Mouse (Mus musculus) retina, postnatal 7 days (tissue): ENCODE measurements around the gene Timm17a.

Experiments used
- DNase-seq: peaks from one replicate; pipeline ENCODE4 v3.0.0-alpha.2; 2012; ENCODE audit warnings: low read depth, low spot score

The Timm17a gene

DNA sequence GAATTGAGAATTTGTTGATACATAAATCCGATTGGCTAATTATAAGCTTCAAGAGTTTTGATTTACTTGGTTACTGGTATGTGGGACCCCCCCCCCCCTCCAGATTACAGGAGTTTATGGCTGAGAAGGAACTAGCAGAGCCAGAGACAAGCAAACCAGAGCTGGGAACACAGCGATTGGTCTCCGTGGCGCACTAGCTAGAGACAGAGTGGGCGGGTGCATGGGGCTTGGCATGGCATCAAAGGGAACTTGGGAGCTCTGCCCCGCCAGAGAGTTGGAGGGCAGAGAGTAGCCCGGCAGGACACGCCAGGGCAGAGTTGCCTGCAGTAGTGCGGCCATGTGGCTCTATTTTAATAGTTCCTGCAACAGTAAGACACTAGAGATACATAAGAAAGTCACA, 32.9 kb downstream of the Timm17a start:
- no peak for DNase-seq

DNA sequence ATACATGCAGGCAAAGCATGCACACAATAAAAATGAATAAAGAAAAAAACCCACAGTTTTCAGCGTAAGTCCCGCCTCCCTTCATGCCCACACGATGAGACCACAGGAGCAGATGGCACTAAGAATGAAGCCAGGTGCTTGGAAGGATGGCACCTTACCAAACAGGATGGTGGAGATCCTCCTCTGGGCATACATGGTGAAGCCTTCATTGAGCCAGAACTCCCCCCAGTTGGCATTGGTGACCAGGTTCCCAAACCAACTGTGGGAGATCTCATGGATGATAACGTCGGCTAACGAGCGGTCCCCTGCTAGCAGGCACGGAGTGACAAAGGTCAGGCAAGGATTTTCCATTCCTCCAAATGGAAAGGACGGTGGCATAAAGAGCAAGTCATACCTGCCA, 42.2 kb downstream of the Timm17a start:
- DNase-seq = no peak

GRCm38 (mm10) chr1:135267663-135268446, 45.7 kb downstream of the Timm17a start:
- no peak for DNase-seq

GRCm38 (mm10) chr1:135265834-135266233, 47.7 kb downstream of the Timm17a start:
- no peak for DNase-seq

DNA sequence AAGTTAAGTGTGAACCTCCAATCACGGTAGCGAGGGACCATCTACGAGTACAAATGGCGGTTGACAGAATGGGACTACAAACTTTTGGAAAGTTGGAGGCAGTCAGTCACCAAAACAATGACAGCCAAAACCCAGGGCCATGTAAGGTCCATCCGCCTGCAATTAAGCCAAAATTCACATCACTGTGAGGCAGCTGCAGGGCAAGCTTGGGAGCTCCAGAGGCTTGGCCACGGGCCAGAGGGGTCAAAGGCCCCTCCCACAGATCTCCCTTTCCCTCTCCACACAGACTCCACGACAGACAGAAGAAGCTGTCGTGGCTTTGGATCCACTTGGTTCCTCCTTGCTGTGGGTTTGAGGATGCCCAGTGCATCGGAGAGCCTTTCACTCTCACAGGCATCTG, 50.3 kb downstream of the Timm17a start:
- no peak for DNase-seq

DNA sequence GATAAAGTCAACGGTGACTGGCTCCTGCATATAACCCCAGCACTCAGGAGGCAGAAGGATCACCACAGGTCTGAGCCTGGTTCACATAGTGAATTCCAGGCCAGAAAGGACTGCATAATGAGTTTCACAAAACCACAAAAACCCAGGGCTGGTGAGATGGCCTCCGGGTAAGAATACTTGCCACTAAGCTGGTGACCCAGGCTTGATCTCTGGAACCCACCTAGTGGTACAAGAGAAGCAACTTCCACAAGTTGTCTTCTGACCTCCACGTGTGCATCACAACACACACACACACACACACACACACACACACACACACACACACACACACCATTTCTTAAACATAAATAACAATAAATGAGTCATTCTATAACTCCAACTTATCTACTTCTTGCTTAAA, 51.2 kb downstream of the Timm17a start:
- DNase-seq = no peak

- DNase-seq = no peak
Observed at GRCm38 (mm10) chr1:135260931-135261330, 52.6 kb downstream of the Timm17a start.

GRCm38 (mm10) chr1:135259128-135259436, 54.5 kb downstream of the Timm17a start:
- DNase-seq = peak; percentile 81

- peak; percentile 19 for DNase-seq
Observed at GRCm38 (mm10) chr1:135258380-135259127, 55.0 kb downstream of the Timm17a start, which contains the start of gene Elf3. Gene Elf3, minus strand, starts transcription at chr1:135258568.

DNA sequence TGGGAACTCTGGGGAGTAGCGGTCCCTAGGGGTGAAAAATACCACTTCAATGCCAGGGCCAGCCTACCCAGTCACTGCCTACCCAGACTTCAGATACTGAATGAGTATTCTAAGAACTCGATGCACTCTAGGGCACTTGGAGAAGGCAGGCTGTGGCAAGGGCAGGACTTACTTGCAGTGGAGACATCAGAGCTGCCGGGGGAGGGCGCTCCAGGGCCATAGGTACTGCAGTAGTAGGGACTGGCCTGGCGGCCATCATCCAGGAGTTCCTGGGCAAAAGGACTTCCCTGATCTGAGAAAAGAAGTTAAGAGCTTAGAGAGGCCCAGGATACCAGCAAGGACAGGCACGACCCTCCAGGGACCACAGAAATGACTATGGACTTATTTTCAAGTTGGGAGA, 57.3 kb downstream of the Timm17a start:
- no peak for DNase-seq

DNA sequence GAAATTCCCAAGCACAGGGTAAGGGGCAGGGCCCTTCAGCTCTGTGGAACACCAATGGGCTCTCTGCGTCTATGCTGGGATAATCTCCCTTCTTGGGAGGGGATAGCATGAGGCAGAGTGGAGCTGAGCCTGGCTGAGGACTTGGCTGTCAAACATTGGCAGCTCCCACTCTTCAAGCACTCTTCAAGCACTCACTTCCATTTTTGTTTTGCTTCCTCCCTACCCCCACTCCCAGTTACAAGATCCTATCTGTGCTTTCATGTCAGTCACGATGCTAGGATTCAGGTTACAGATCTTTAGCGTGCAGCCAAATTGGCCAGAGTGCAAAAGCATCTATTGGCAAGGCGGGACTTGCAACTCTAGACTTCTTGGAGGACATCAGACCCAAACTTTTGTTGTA, 60.7 kb downstream of the Timm17a start:
- DNase-seq = no peak

DNA sequence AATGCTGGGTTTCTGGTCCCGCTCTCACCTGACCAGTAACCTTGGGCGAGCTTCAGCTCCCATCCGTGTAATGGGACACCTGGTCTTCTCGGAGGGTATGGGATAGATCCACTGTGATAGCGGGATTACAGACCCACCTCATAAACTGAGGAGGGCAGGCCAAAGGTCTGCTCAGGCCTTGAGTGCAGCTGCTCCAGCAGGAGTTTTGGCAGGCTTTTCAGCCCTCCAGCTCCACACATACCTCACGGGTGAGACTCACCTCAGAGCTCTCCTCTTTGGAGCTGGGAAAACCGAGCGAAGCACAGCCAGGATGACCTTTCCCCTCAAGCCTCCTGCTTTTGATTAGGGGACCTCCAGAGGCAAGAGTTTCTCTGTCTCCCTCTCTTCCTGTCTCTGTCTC, 62.2 kb downstream of the Timm17a start:
- DNase-seq = no peak

DNA sequence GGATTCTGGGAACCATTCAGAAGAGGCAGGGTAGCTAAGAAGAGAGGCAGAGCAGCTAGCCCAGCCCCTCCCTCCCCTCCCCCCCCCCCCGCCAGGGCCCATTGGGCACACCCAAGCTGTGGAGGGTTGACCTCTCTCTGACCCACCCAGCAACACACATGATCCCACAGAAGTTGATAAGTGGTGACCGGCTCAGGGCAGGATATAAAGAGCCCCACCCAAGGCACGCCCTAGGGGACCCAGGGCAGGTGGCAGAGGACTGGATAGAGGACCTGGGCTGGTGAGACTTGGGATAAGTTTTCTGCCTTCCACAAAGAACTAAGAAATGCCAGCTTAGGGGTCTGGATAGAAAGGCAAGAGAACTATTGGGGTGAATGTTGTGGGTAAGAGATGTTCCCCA, 62.9 kb downstream of the Timm17a start:
- no peak for DNase-seq

GRCm38 (mm10) chr1:135248434-135248850, 65.1 kb downstream of the Timm17a start:
- DNase-seq = no peak
